Mouse (Mus musculus) ovary, postnatal 10 days (tissue): ENCODE measurements around the gene Als2.

Experiments
- DNase-seq: peaks from one replicate; pipeline ENCODE4 v3.0.0; 2022; ENCODE audit warnings: low spot score

Gene Als2

GRCm38 (mm10) chr1:59236856-59237441 is at the start of gene Als2:
Gene Als2, minus strand, starts transcription at chr1:59237231.
- DNase-seq, result peak; percentile 99

GRCm38 (mm10) chr1:59286316-59286850 is 49.4 kb upstream of the Als2 start:
- DNase-seq, result no peak

GRCm38 (mm10) chr1:59285880-59286279 is 48.8 kb upstream of the Als2 start:
- DNase-seq, result no peak

GRCm38 (mm10) chr1:59272189-59272588 is 35.2 kb upstream of the Als2 start:
- no peak for DNase-seq

- DNase-seq, result no peak
These were observed 33.1 kb upstream of the Als2 start for GRCm38 (mm10) chr1:59269951-59270689.

- DNase-seq, result no peak
These were observed 32.4 kb upstream of the Als2 start for GRCm38 (mm10) chr1:59269466-59269865.

- DNase-seq, result no peak
These were observed 31.9 kb upstream of the Als2 start for GRCm38 (mm10) chr1:59268931-59269330.

- no peak for DNase-seq
These were observed 20.7 kb upstream of the Als2 start for GRCm38 (mm10) chr1:59257736-59258135.

- DNase-seq, result peak; percentile 5
These were observed 19.8 kb upstream of the Als2 start, which contains the start of gene Cdk15 for GRCm38 (mm10) chr1:59256751-59257231. Gene Cdk15, plus strand, starts transcription at chr1:59256906.

- DNase-seq, result no peak
These were observed 16.4 kb upstream of the Als2 start for GRCm38 (mm10) chr1:59253301-59253909.

GRCm38 (mm10) chr1:59252762-59253161 is 15.7 kb upstream of the Als2 start:
- DNase-seq, result no peak

- DNase-seq, result peak; percentile 24
These were observed 10.6 kb upstream of the Als2 start for GRCm38 (mm10) chr1:59247602-59248001.

GRCm38 (mm10) chr1:59243770-59244169 is 6.7 kb upstream of the Als2 start:
- no peak for DNase-seq

GRCm38 (mm10) chr1:59237614-59238211 is 682 bp upstream of the Als2 start:
- peak; percentile 39 for DNase-seq

- DNase-seq, result no peak
These were observed 7.8 kb downstream of the Als2 start for GRCm38 (mm10) chr1:59229187-59229586.

GRCm38 (mm10) chr1:59228552-59228951 is 8.5 kb downstream of the Als2 start:
- DNase-seq, result no peak

- no peak for DNase-seq
These were observed 14.8 kb downstream of the Als2 start for GRCm38 (mm10) chr1:59222101-59222825.

GRCm38 (mm10) chr1:59221591-59221990 is 15.4 kb downstream of the Als2 start:
- DNase-seq, result no peak

- no peak for DNase-seq
These were observed 16.7 kb downstream of the Als2 start for GRCm38 (mm10) chr1:59220371-59220770.

GRCm38 (mm10) chr1:59215446-59215845 is 21.6 kb downstream of the Als2 start:
- DNase-seq, result no peak

GRCm38 (mm10) chr1:59212951-59213350 is 24.1 kb downstream of the Als2 start:
- no peak for DNase-seq
